Mouse (Mus musculus) left cerebral cortex, adult 11 months (tissue): Measurements from ENCODE around the gene Pnpla2.
"Not testable (repeated sequence)": the region's sequence is repeated elsewhere in the genome, so short reads cannot be mapped to it uniquely, and the experiment has no call there.

ENCODE experiments used
- DNase-seq: peaks from one replicate; pipeline ENCODE4 v3.0.0; 2022; ENCODE audit warnings: low spot score

Gene Pnpla2

DNA sequence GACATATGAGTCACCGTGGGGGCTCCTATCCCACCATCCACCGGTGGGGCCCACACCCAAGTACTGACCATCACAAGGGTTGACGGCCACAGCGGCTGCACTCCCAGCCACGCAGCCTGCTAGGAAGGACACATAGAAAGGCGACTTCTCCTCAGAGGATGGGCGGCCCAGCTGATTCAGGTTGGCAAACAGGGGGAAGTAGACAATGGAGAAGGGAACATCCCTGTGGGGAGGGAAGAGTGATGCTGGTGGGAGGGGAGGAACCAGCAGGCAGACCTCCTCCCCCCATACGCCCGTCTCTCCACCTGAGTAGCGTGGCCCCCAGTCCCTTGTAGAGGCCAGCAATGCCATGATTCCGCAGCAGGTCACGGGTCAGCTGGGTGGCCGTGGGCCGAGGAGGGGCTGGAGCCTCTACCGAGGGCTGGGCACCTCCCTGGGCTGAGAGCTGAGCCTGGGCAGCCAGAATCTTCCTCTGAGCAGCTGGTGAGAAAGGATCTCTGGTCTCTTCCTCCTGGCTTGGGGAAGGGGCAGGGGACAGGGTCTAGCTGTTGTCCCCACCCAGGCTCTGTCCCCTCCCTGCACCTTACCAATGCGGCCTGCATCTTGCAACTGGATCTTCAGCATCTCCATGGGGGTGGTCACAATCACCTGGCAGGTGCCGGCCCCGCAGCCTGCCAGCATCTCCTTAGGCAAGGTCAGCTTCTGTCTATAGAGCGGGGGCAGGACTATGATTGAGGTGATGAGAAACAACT lies 23.4 kb upstream of the Pnpla2 start:
- DNase-seq: no peak

GRCm38 (mm10) chr7:141432186-141432611 lies 22.8 kb upstream of the Pnpla2 start:
- no peak for DNase-seq

DNA sequence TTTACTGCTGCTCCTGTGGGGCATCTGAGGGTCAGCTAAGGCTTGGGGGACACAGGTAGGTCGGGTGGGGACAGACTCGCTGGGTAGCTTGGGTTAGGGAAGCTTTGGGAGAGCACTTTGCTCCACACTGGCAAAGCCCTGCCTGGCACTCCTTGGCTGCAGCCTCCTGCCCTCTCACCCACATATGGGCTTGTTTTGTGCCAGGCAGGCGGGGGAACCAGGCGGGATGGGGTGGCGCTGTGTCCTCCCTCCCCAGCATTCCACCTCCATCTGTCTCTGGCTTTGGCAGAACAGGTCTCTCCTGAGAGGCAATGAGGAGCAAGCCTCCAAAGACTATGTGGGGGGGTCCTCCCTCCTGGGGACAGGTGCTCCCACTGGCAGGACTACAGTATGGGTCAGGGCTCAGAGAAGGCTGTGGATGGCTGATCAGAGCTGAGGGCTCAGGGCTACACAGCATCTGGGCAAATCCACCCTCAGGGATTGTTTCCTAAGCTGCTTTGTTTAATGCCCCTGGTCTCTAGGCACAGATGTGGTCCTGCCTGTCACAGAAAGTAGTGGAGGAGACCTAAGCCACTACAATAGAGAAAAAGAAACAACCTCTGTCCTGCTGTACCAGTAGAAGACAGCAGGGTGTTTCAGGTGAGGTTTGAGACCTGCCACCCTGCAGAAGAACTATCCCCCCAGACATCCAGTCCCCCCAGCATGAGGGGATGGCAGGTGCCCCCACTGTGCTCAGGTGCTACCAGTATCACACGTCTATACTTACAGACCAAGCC lies 22.1 kb upstream of the Pnpla2 start:
- DNase-seq: no peak

DNA sequence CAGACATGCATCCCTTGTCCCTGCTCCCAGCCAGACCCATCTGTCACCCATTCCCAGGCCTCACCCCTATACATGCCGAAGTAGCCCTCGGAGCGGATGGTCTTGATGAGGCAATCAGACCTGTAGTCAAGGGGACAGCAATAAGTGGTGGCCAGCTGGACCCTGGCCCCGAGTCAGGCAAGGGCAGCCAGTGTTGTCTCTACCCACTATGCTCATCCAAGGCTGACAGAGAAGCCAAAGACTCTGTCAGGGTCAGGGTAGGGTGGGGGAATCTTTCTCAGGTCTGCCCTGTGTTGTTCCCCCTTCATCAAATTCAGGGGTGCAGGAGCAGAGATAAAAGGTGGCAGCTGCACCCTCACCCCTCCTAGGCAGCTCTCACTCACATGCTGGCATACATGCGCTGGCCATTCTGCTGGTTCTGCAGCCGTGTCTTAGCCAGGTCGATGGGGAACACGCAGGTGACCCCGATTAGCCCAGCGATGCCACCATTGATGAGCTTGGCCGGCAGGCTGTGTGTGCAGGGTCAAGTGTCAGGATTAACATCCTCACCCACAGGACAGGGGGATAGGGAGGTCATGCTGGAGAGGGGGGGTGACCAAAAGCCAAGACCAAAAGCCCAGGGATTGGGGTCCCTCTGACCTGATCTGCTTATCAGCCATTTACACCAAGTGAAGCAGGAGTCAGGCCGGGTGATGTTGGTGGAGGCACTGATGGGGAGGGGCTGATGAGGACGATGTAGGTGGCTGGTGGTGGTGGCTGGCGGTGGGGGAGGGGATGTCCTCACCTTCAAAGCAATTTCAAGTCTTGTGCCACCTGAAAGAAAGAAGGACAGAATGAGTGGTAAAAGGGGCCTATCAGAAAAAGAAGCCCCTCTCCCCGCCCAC lies 21.2 kb upstream of the Pnpla2 start:
- DNase-seq: no peak

DNA sequence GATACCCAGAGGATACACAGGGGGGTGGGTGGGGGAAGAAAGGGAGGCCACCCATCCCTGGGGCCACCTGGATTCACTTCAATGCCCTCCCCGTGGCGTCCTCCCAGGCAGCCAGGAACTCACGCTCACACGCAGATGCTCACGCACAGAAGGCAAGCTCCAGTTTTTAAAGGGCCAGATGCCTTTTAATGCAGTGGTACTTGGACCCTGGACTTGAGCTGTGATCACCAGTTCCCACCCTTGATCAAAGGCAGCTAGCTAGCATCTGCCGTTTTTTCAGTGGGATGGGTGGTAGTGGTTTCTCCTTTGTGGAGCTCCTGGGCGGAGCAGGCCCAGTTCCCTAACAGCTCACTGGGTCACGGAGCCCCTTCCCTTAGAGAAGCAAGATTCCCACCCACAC lies 20.5 kb upstream of the Pnpla2 start:
- no peak for DNase-seq

DNA sequence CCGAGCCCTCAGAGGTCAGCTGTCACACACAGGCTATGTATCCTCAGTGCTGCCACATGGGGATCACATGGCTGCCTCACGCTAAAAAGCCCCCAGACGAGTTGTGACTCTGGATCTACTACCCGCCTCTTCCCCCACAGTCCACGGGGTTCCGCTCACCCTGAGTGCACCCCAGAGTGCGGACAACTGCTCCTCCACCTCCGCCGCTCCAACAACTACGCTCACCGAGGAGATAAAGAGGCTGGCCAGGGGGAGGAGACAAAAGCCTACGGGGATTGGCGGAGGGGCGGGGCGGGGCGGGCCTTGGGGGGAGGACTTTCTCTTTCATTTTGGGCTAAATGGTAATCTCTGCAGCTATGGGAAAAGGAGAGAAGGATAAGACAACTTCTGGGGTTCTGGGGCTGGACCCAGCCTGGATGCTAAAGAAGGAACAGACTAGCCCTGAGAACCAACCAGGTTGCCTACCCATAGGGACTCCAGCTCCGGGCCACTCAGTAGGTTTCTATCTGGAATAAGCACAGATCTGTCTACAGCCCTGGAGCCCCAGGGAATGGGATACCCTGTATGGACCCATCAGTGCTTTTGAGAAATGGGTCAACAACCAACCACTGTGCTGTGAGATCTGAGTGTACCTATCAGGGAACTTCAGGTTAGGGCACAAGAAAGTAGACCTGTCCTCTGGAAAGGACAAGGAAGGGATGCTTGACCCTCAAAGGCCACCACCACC lies 19.7 kb upstream of the Pnpla2 start:
- no peak for DNase-seq

DNA sequence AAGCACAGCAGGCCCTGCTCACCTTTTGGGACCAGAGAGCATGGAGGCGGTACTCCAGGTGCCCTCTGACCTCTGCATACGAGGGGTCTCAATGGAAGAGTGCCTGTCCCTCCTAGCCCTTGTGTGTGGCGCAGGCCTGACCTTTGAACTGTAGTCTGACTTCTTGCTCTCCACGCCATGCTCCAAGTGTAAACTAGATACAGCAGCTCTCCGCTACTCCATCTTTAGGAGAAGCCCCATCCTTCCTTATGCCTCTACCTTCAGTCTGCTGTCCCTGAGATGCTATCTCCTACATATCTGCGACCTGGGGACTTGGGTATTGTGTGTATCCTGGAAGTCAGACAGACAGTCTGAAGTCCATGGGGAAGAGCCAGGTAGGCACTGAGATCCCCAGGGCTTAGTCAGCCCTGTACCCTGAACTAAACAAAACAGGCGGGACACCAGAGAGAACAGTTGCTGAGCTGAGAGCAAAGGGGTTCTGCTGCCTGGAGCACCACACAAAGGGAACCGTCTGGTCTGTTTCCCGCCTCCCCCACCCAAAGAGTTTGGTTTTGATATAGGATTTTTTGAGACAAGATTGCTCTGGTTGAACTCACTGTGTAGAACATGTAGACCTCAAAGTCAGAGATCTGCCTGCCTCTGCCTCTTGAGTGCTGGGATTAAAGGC lies 19.0 kb upstream of the Pnpla2 start:
- DNase-seq: no peak

DNA sequence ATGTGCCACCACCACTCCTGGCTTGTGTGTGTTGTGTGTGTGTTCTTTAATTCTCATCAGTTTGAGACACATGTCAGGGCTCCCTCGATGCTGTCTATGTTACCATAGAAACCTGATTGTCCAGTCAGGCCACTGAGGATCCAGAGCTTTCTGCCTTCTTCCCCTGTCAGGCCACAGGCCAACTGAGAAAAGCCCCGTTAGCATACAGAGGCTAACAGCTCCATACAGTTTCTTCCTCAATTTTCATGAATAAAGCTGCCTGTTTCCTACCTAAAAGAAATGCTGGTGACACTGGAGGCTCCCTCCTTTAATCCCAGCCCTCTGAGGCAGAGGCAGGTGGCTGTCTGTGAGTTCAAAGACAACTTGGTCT lies 18.5 kb upstream of the Pnpla2 start:
- DNase-seq: no peak

DNA sequence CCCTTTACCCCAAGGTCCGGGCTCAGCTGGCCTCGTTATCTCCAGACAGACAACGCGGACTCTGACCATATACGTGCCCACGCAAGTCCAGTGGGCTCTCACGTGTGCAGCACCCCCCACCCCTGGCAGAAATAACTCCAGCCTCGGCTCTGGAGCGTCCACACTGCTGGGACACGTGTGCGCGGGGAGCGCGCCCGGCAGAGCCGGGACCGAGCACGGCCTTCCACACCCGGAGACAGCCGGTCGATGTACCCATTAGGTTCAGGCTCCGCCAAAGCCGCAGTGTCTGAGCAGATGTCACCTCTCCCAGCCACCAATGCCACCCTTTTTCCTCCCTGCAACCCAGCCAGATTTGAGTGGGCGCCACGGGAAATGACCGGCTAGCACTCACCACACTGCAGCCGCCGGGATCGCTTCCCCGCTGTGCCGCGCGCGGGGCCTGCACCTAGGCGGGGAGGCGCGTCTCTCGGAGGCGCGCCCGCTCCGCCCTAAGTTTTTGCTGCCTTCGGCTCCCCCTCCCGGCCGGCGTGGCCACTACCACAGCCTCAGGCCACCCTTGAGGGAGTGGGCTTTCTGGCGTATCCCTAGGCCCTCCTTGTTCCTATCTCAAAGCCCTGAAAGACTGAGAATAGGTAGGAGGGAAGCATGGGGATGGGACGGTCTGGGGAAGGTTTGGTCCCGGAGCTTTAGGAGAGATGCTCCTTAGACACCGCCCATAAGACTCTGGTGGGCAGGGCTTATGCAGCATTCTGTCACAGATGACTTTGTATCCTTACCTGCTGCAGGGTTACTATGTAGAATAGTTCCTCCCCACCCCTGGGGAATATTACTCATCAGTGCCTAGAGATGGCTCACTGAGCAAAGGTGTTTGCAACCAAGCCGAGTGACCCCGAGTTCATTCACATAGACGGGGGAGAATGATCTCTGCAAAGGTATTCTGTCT lies 17.5 kb upstream of the Pnpla2 start, which contains the start of gene Slc25a22:
Gene Slc25a22 (minus strand): TSS at position 715 of the 943 bp plus-strand sequence.
- DNase-seq: no peak

DNA sequence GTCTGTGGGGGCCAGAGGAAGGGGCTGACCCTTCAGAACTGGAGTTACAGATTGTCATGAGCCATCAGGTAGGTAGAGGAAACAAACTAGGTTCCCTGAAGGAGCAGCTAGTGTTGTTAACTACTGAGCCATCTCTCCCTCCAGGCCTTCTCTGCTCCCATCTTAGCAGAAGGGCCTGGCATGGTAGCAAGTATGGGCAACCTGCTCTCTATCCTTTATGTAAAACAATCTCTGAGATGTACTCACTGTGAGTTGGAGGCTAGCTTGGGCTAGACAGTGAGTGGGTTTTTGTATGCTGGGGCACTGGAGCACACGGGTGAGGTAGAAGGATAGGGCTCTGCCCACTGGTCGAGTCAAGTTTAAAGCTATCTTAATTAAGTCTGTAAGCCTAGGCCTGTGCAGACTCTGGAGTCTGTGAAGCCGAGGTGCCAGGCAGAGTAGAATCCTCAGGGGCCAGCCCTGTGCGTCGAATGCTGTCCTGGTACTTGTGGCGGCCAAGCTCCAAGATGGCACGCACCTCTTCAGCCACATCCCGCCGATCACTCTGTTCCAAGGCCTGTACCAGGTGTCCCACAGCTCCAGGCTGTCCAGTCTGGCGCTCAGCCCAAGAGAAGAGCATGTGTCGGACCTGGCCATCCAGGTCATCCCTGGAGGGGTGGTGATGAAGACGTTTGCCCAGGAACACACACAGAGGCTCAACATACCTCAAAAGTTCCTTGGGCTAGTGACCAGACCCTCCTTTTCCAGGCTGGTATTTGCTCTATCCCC lies 16.6 kb upstream of the Pnpla2 start:
- DNase-seq: no peak

GRCm38 (mm10) chr7:141439140-141439679 lies 15.8 kb upstream of the Pnpla2 start:
- no peak for DNase-seq

DNA sequence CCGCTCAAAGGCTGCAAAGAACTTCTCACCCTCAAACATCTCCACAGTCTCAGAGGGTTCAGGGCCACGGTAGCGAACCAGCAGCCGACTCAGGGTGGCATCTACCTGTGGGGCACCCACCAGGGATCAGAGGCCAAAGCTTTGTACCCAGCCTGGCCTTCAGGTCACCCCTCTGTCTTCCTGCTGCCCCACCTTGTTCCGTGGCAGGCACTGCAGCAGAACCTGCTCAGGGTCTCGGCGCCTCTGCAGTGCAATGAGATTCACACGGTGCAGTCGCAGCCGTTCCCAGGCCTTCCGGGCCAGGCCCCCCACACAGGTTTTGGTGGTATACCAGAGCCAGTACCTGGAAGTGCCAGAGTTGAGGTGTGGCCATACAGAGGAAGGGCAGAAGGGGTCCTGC lies 15.2 kb upstream of the Pnpla2 start:
- no peak for DNase-seq

DNA sequence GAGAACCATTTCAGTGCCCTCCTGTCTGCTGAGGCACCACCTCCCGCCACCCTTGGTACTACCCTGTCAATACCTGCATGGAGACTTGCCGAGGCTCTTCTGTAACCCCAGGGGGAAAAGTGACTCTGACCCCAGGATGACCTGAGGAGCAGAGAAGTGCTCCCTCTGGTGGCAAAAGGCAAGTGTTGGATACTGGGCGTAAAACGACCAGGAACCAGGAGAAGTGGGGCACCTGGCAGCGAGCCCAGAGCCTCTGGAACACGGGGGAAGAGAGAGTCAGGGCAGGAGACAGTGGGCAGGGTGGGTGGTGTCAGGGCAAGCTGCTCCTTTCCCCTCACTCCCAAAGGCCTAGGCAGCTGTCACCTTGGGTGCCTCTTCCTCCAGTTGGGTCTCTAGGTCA lies 14.4 kb upstream of the Pnpla2 start:
- DNase-seq: no peak

GRCm38 (mm10) chr7:141441460-141441859 lies 13.5 kb upstream of the Pnpla2 start:
- DNase-seq: no peak

DNA sequence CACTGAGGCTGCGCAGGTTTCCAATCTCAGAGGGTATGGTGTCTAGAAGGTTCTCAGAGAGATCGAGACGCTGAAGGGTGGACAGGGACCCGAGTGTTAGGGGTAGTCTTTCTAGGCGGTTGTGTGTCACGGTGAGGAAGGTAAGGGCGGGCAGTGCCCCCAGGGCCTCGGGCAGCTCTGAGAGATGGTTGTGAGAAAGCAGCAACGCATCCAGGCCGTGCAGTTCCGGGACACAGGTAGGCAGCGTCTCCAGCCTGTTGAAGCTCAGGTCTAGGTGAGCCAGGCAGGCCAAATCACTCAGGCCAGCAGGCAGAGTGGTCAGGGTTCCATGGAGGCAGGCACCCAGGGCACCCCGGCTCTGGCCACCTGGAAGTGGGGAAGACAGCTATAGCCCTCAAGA lies 12.8 kb upstream of the Pnpla2 start:
- no peak for DNase-seq

GRCm38 (mm10) chr7:141443081-141443821 lies 11.7 kb upstream of the Pnpla2 start:
- DNase-seq: no peak

GRCm38 (mm10) chr7:141443828-141444237 lies 11.2 kb upstream of the Pnpla2 start, which contains the start of gene Pidd1:
Pidd1 (minus strand) TSS chr7:141444025.
- no peak for DNase-seq

- DNase-seq: not testable (repeated sequence)
Observed at GRCm38 (mm10) chr7:141446374-141446773, 8.6 kb upstream of the Pnpla2 start.
